Mouse (Mus musculus) T-cell, adult 2 months (primary cell): ENCODE data around the gene Tns3.

Experiments used
- DNase-seq: peaks from one replicate; pipeline ENCODE4 v3.0.0; 2022; ENCODE audit warnings: low spot score

Tns3 gene

DNA sequence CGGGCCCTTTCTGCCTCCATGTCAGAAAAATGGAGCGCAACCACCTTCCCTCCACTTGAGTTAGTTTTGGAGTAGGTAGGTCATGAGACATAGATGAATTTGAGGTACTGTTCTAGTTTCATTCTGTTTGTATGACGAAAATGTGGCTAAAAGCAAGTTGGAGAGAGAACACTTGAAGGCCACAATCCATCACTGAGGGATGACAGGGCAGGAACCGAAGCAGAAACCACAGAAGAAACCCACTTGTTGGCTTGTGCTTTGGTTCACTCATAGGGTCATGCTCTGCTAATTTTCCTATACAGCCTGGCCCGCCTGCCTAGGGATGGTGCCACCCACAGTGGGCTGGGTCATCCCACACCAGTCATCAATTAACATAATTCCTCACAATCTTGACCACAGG lies 14.9 kb upstream of the Tns3 start:
- DNase-seq, result no peak

GRCm38 (mm10) chr11:8678260-8678995 lies 14.1 kb upstream of the Tns3 start:
- DNase-seq, result no peak

- no peak for DNase-seq
These were observed 11.6 kb upstream of the Tns3 start for GRCm38 (mm10) chr11:8675701-8676474.

DNA sequence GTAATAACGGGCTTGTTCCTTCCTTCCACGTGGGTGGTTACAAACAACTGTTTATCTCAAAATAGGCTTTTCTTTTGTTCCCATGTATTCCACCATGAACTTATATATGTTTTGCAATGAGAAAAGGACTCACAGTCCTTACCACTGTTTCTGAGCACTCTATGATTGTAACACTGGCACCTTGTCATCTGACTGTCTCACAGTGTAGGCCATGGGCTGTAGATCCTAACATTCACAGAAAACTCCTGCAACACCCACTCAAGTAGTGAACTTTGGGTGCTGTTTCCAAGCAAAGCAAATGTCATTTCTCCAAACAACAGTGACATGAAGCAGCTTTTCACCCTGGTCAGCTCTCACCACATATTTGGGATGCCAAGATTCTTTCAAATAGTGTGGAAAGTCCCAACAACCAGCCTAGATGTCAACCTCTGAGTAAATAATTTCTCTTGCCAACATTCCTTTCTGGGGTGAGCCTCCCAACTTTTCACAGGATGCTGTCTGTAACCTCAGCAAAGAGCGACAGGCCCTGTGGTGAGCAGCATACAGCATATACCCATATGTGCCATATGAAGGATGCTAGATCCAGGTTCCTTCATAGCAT lies 10.3 kb upstream of the Tns3 start:
- no peak for DNase-seq

DNA sequence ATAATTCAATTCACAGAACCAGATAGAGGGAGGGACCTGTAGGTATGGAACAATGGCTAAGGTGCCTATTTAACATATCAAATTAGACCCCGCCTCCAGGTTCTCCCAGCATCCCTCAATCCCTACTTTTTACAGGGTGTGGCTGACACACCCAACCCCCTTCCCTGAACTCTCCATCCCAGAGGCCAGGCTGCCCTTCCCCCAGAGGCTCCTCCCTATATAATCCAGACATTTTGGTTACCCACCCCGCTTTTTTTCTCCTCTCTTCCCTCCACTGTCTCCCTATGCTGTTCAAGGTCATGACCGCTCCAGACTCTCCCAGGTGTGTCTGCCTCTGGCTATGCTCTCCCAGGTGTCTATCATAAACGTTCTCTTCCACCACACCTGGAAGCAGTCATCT lies 7.4 kb upstream of the Tns3 start:
- no peak for DNase-seq

GRCm38 (mm10) chr11:8669138-8669537 lies 4.8 kb upstream of the Tns3 start:
- no peak for DNase-seq

DNA sequence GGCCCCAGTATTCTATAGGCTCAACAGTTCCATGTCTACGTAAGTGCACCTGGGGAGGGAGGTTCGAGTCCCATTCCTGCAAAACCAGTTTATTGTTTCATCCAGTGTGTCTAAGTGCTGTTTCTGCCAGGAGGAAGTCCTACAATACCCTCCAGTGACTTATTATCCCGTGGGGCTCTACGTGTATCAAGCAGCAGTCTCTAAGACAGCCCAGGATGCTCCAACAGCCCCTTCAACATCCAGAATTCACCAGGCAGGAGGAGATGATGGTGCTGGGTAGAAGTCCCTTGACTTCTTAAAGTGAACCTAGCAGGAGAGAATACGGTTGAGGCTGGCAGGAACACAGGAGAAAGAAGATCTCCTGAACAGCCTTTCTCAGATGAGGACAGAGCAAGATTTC lies 462 bp upstream of the Tns3 start:
- no peak for DNase-seq

GRCm38 (mm10) chr11:8663444-8664392 lies 617 bp downstream of the Tns3 start:
- no peak for DNase-seq

DNA sequence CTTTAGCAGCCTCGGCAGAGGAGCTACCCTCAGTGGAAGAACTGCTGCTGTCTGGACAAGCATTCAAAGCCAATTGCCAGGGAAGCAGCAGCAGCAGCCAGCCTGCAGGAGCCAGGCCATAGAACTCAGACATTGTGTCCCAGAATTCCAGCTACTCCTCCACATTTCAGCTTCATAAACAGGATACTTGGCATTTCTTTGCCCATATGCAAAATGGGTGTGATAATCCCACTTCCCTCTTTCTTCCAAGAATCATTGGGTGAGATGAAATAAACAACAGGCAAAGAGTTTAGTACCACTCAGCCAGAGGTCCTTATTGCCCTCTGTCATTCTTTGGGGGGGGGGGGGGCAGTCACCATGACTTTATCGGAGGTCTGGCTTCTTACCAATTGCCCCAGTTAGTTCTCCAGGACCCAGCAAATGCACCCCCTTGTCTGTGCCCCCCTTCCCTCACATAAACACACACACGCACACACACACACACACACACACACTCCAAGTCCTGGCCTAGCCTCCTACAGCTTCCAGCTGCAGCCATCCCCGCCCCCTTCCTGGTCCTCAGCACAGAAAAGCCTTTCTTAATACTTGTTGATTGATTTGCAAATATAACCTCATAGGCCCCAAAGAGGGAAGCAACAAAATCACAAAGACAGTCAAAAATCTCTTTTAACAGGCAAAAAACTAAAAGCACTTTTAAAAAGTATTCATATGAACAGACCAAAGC lies 1.5 kb downstream of the Tns3 start:
- no peak for DNase-seq

DNA sequence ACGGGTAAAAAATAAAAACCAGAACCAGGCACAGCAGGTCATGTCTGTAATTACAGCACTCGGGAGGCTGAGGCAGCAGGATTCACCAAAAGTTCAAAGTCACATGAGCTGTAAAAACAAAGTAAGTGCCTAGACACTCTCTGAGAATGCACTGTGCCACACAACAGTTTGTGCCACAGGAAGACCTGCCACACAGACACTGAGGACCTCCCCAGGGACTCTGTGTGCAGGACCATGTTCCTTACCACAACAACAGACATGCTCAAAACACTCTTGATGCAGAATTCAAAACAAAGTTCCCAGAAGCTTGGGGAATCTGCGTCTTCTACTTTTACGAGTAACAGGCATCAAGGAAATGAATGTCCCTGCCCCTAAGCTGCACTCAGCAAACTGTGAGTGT lies 3.4 kb downstream of the Tns3 start:
- no peak for DNase-seq

- DNase-seq, result no peak
These were observed 4.5 kb downstream of the Tns3 start for GRCm38 (mm10) chr11:8659851-8660250.

DNA sequence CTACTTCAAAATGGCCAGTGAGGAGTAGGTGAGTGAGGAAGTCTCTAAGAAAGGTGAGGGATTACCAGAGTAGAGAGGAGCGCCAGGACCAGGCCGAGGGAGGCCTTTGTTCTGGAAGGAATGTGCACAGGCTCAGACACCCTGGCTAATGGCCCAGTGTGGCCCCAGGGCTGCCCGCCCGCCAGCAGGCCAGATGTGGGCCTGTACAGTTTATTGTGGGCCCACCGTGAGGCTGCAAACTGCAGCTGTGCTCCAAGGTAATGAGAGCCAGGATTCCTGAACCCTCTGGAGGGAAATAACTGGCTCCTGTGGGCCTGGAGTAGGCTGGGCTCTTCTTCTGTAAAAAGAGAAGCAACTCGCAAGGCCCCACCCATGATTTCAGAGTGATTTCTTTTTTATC lies 5.3 kb downstream of the Tns3 start:
- no peak for DNase-seq

- DNase-seq, result no peak
These were observed 6.8 kb downstream of the Tns3 start for GRCm38 (mm10) chr11:8657493-8657892.

- DNase-seq, result no peak
These were observed 7.6 kb downstream of the Tns3 start for GRCm38 (mm10) chr11:8656448-8657393.

GRCm38 (mm10) chr11:8653800-8654295 lies 10.5 kb downstream of the Tns3 start:
- DNase-seq, result no peak

- DNase-seq, result no peak
These were observed 11.3 kb downstream of the Tns3 start for GRCm38 (mm10) chr11:8652792-8653645.

- no peak for DNase-seq
These were observed 12.1 kb downstream of the Tns3 start for GRCm38 (mm10) chr11:8652116-8652714.

DNA sequence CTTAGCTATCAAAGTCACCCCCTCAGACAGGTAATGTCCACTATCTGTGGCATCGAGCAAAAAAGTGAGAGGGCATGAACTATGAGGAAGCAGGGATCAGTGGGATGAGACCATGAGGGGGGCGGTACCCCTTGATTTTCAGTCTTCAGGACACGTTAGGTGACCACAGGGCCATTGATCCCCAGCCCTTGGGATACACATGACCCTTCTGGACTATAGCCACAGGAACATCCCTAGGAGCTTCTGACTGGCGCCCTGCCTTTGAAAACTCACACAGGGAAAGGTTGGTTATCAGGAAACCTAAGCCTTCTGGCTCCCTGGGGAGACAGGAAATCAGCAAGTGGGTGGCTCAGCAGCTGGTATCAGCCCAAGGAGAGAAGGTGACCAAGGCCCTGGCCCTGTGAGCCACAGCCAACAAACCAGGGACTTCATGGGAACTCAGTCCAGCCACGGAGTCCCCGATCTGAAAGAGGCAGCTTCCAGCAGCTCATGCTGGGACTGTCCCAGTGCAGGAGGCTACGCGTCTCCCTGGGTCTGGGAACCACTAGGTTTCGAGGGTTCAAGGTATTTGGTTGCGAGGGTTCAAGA lies 12.8 kb downstream of the Tns3 start:
- no peak for DNase-seq
